Mouse (Mus musculus) kidney, postnatal 4 days (tissue): Measurements from ENCODE around the gene Vmn2r57.
"Not testable (repeated sequence)": the region's sequence is repeated elsewhere in the genome, so short reads cannot be mapped to it uniquely, and the experiment has no call there.

Source experiments
- DNase-seq, 2 experiments: peaks; one replicate each; pipeline ENCODE4 v3.0.0; 2021; ENCODE audit warnings: mixed read lengths in 2 of 2

The Vmn2r57 gene

GRCm38 (mm10) chr7:41448596-41448995 lies at the start of gene Vmn2r57:
Gene Vmn2r57, minus strand, starts transcription at chr7:41448696.
- DNase-seq: not testable (repeated sequence)

- no peak for DNase-seq
Observed at GRCm38 (mm10) chr7:41497871-41498270, 49.4 kb upstream of the Vmn2r57 start.

DNA sequence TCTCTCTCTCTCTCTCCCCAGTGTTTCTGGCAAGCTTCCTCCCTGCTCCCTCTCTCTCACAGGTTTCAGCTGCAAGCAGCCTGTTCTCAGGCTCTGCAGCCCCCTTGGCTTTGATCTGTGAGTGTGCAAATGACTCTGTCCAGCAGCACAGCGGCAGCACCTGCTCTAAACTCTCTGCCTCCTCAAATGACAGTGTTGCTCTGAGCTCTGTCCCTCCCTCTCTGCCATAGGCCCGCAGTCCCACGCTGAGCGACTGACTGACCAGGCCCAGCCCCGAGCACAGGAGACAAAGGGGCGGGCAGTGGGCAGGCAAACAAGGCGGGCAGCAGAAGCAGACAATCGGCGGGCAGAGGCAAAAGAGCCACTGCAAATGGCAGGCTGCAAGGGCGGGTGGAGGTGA lies 3.4 kb upstream of the Vmn2r57 start:
- DNase-seq: peak; percentile 11 to 28

DNA sequence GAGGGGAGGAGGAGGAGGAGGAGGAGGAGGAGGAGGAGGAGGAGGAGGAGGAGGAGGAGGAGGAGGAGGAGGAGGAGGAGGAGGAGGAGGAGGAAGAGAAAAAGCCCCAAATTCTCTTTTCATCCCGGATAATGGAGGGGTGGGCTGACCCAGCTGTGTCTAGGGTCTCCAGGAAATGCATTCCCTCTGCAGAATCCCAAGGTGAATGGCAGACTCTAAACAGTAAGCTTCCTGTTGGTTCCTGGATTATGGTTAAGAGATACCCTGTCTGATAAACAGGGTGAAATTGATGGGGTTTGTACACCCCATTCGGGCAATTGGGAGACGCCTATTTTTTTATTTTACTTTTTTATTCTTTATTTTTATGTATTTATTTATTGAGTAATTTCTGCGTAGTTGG lies 54.4 kb downstream of the Vmn2r57 start:
- DNase-seq: no peak

GRCm38 (mm10) chr7:41393048-41393971 lies 55.2 kb downstream of the Vmn2r57 start, which contains the start of gene AI987944:
Gene AI987944, minus strand, starts transcription at chr7:41393379.
- peak; percentile 83 to 90 for DNase-seq
